Mouse (Mus musculus): Measurements from ENCODE around the gene Mpg. TPM values are rescaled to one million over a fixed set of nuclear protein-coding genes. Genes with fewer than 3 reads are reported as not detected.

The Mpg gene
- polyA plus RNA-seq, 1 experiment, result 9.3 TPM

Other genes starting within 250 kb of the Mpg start
- 4.3 and 5.1 TPM in 2 replicates for gene Nsg2, start 226.0 kb upstream of the Mpg start, polyA plus RNA-seq (2012; rRNA removed)
- 1.3 and 2.3 TPM in 2 replicates for gene Il9r, start 26.2 kb upstream of the Mpg start, polyA plus RNA-seq (2012; rRNA removed)
- 22.2 and 28.9 TPM in 2 replicates for gene Snrnp25, start 21.1 kb upstream of the Mpg start, polyA plus RNA-seq (2012; rRNA removed)
- 42.0 and 45.2 TPM in 2 replicates for gene Rhbdf1, start 4.2 kb upstream of the Mpg start, polyA plus RNA-seq (2012; rRNA removed)
- 32.7 and 45.3 TPM in 2 replicates for gene Nprl3, start 41.2 kb downstream of the Mpg start, polyA plus RNA-seq (2012; rRNA removed)
- not detected in 2 replicates for gene Hba-x, start 49.9 kb downstream of the Mpg start, polyA plus RNA-seq (2012; rRNA removed)
- gene Hba-a1, start 57.0 kb downstream of the Mpg start, polyA plus RNA-seq (2012; rRNA removed), result 63.7 and 70.9 TPM in 2 replicates
- not detected in 2 replicates for gene Hbq1b, start 60.5 kb downstream of the Mpg start, polyA plus RNA-seq (2012; rRNA removed)
- gene Hba-a2, start 70.0 kb downstream of the Mpg start, polyA plus RNA-seq (2012; rRNA removed), result 127 and 153 TPM in 2 replicates
- not detected in 2 replicates for gene Hbq1a, start 73.6 kb downstream of the Mpg start, polyA plus RNA-seq (2012; rRNA removed)
- 3.4 and 3.7 TPM in 2 replicates for gene Sh3pxd2b, start 121.3 kb downstream of the Mpg start, polyA plus RNA-seq (2012; rRNA removed)
- gene Ubtd2, start 228.9 kb downstream of the Mpg start, polyA plus RNA-seq (2012; rRNA removed), result 2.8 and 3.6 TPM in 2 replicates

All from large intestine, adult 2 months (tissue).